Mouse (Mus musculus) ES-Bruce4 (cell line): ENCODE results near the gene Nmnat3. TPM values are rescaled to one million over a fixed set of nuclear protein-coding genes. Genes with fewer than 3 reads are reported as not detected.

Source experiments
- H3K27ac ChIP-seq: 2 replicates; pipeline ENCODE4 v1.5.1; 2012; ENCODE audit warnings: low read length, inconsistent platforms; ENCODE audit not compliant: insufficient read depth
- H3K27me3 ChIP-seq: 2 replicates; pipeline ENCODE4 v1.6.1; 2012; ENCODE audit warnings: mild to moderate bottlenecking, low read length, inconsistent platforms; ENCODE audit not compliant: control insufficient read depth, poor library complexity, insufficient read depth, severe bottlenecking
- H3K36me3 ChIP-seq: 2 replicates; pipeline ENCODE4 v1.6.1; 2012; ENCODE audit warnings: inconsistent platforms, mild to moderate bottlenecking, low read length, moderate library complexity; ENCODE audit not compliant: control insufficient read depth, poor library complexity, insufficient read depth, severe bottlenecking
- H3K4me1 ChIP-seq: one replicate; pipeline ENCODE4 v1.8.1; 2011; ENCODE audit warnings: low read length; ENCODE audit not compliant: control insufficient read depth, insufficient read depth
- H3K4me3 ChIP-seq: 2 replicates; pipeline ENCODE4 v1.5.1; 2011; ENCODE audit warnings: low read depth, mild to moderate bottlenecking, low read length
- H3K9ac ChIP-seq: 2 replicates; pipeline ENCODE4 v1.6.1; 2012; ENCODE audit warnings: low read depth, mild to moderate bottlenecking, inconsistent platforms; ENCODE audit not compliant: poor library complexity, severe bottlenecking
- H3K9me3 ChIP-seq: replicated peaks from 2 replicates; pipeline ENCODE4 v1.6.1; 2012; ENCODE audit warnings: mild to moderate bottlenecking, low read length, inconsistent platforms; ENCODE audit not compliant: control insufficient read depth, poor library complexity, insufficient read depth, severe bottlenecking
- CTCF ChIP-seq: IDR thresholded peaks from one replicate; pipeline ENCODE4 v1.8.1; 2011; ENCODE audit warnings: low read depth, low read length
- EP300 ChIP-seq: IDR thresholded peaks from 2 replicates; pipeline ENCODE4 v1.6.1; 2011; ENCODE audit warnings: low read depth, low read length; ENCODE audit not compliant: insufficient read depth
- POLR2A ChIP-seq: IDR thresholded peaks from one replicate; pipeline ENCODE4 v1.8.1; 2011; ENCODE audit warnings: low read length; ENCODE audit not compliant: insufficient read depth
- polyA plus RNA-seq: library from polyadenylated mRNA; stranded (reverse); fragments of >200 nt; gene quantifications from 2 replicates; pipeline ENCODE4 v1.2.4, GENCODE M21; 2011; ENCODE audit warnings: low read depth; ENCODE audit not compliant: missing spikeins, insufficient read depth, insufficient read length

The Nmnat3 gene
- polyA plus RNA-seq, 1 experiment = 1.8 TPM

- Histone ChIP-seq H3K9ac (no peak overlapping the region), H3K4me3 (no peak overlapping the region), H3K9me3 (no peaks in the 10 kb centered on the region), H3K27ac (no peak overlapping the region), H3K36me3 (no peaks in the 10 kb centered on the region), H3K27me3 (no peaks in the 10 kb centered on the region), H3K4me1 (no peaks in the 10 kb centered on the region)
- peak; percentile 75 for TF ChIP-seq CTCF
- no peak for TF ChIP-seq POLR2A
Measured at GRCm38 (mm10) chr9:98417919-98418318, 130.7 kb downstream of the Nmnat3 start.

- no peak overlapping the region for H3K9ac ChIP-seq
- H3K27ac ChIP-seq = no peak overlapping the region
- no peak overlapping the region for H3K4me3 ChIP-seq
- no peak for TF ChIP-seq EP300
- TF ChIP-seq CTCF = no peak
- no peak for TF ChIP-seq POLR2A
- no peaks in the 10 kb centered on the region for H3K27me3 ChIP-seq
- H3K4me1 ChIP-seq = no peaks in the 10 kb centered on the region
- H3K9me3 ChIP-seq = no peaks in the 10 kb centered on the region
- H3K36me3 ChIP-seq = no peaks in the 10 kb centered on the region
Measured at GRCm38 (mm10) chr9:98418346-98418745, 131.1 kb downstream of the Nmnat3 start.

- no peak overlapping the region for H3K27ac ChIP-seq
- no peaks in the 10 kb centered on the region for H3K27me3 ChIP-seq
Measured at GRCm38 (mm10) chr9:98420666-98421065, 133.4 kb downstream of the Nmnat3 start.

GRCm38 (mm10) chr9:98421903-98422302 lies 134.7 kb downstream of the Nmnat3 start:
- Histone ChIP-seq H3K36me3 (no peaks in the 10 kb centered on the region), H3K4me3 (no peak overlapping the region), H3K9me3 (no peaks in the 10 kb centered on the region), H3K27ac (no peak overlapping the region), H3K9ac (no peak overlapping the region), H3K27me3 (no peaks in the 10 kb centered on the region), H3K4me1 (peaks cover 2% of the 10 kb centered on the region)
- TF ChIP-seq CTCF (no peak), POLR2A (no peak), EP300 (no peak)

More at GRCm38 (mm10) chr9:98420666-98421065, 133.4 kb downstream of the Nmnat3 start:
- no peak for TF ChIP-seq EP300
- TF ChIP-seq CTCF = no peak
- no peak for TF ChIP-seq POLR2A
- H3K4me1 ChIP-seq = no peaks in the 10 kb centered on the region
- H3K4me3 ChIP-seq = no peak overlapping the region
- no peaks in the 10 kb centered on the region for H3K36me3 ChIP-seq
- no peak overlapping the region for H3K9ac ChIP-seq
- no peaks in the 10 kb centered on the region for H3K9me3 ChIP-seq

GRCm38 (mm10) chr9:98422656-98423055 lies 135.4 kb downstream of the Nmnat3 start, which contains the start of gene Rbp1:
Gene Rbp1 (plus strand): TSS chr9:98422961.
- Histone ChIP-seq H3K36me3 (no peaks in the 10 kb centered on the region), H3K27ac (no peak within 1 kb of the TSS), H3K27me3 (no peaks in the 10 kb centered on the region), H3K9ac (no peak within 1 kb of the TSS), H3K4me3 (no peak within 1 kb of the TSS), H3K4me1 (peaks cover 2% of the 10 kb centered on the region), H3K9me3 (no peaks in the 10 kb centered on the region)
- no peak for TF ChIP-seq POLR2A

GRCm38 (mm10) chr9:98423691-98424090 lies 136.5 kb downstream of the Nmnat3 start:
- Histone ChIP-seq H3K27me3 (no peaks in the 10 kb centered on the region), H3K4me3 (no peak overlapping the region), H3K9me3 (no peaks in the 10 kb centered on the region), H3K27ac (no peak overlapping the region), H3K9ac (no peak overlapping the region), H3K4me1 (peaks cover 2% of the 10 kb centered on the region), H3K36me3 (no peaks in the 10 kb centered on the region)
- TF ChIP-seq EP300 (no peak), POLR2A (no peak), CTCF (no peak)
